ENCODE assay signal across 14 mouse cellular contexts in the genomic region with DNA sequence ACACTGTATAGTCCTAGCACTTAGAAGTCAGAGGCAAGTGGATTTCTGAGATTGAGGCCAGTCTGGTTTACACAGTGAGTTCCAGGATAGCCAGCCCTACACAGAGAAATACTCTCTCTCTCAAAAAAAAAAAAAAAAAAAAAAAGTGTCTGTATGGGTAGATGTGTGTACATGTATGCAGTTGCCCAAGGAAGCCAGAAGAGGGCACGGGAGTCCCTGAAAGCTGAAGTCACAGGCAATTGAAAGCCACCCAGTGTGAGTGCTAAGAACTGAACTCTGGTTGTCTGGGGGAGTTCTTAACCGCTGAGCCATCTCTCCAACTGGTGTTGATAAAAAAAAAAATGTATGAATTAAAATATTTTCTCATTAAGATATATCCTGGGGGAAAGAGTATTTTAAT. TPM values are rescaled to one million over a fixed set of nuclear protein-coding genes. Genes with fewer than 3 reads are reported as not detected.
DNase-seq lines count a peak whose midpoint lies in the region; ATAC-seq and TF ChIP-seq lines count a peak whose summit lies in the region.
"Had no signal": no experiment of that assay in that cellular context is flagged by ENCODE, and none has a peak within 500 bp of the region (broad histone marks: within the 10 kb centered on the region; RNA-seq: fewer than 3 reads in every experiment).

No protein-coding gene starts in this region.

- in situ Hi-C loops in ES-E14 (cut with MboI; ENCODE audit: low sequenced_read_pairs in 2 of 2, unreplicated experiment in 2 of 2): no loop called here

- H3K9me3 ChIP-seq in forebrain, postnatal 0 days (ENCODE audit: low read length): no peaks in the 10 kb centered on the region
- H3K9me3 ChIP-seq in forebrain, embryonic 14.5 days (replicated peaks; ENCODE audit: control insufficient read depth, low read length): no peaks in the 10 kb centered on the region
- no peaks in the 10 kb centered on the region for H3K9me3 ChIP-seq in ES-E14 (ENCODE audit: control insufficient read depth, insufficient read depth, low read depth, low read length)
- H3K9me3 ChIP-seq: heart, embryonic 15.5 days; limb, embryonic 10.5 days had no signal

- WGBS in forebrain, postnatal 0 days: 89% methylated on average over 2 of the region's 2 CpGs
- WGBS in forebrain, embryonic 14.5 days: 76% methylated on average over 2 of the region's 2 CpGs

- H3K4me3 ChIP-seq in forebrain, postnatal 0 days (ENCODE audit: low read depth, low read length): no peak overlapping the region
- no peak overlapping the region for H3K4me3 ChIP-seq in forebrain, embryonic 14.5 days (ENCODE audit: low read depth, low read length)
- no peak overlapping the region for H3K4me3 ChIP-seq in ES-E14 (ENCODE audit: insufficient read depth in 1 of 2, low read depth in 1 of 2, low read length in 2 of 2, poor library complexity in 1 of 2, severe bottlenecking in 1 of 2)
- H3K4me3 ChIP-seq: heart, embryonic 15.5 days; limb, embryonic 10.5 days had no signal

- no peaks in the 10 kb centered on the region for H3K36me3 ChIP-seq in forebrain, postnatal 0 days (ENCODE audit: insufficient read depth)
- H3K36me3 ChIP-seq in forebrain, embryonic 14.5 days (ENCODE audit: control insufficient read depth, insufficient read depth, low read length): no peaks in the 10 kb centered on the region
- no peaks in the 10 kb centered on the region for H3K36me3 ChIP-seq in ES-E14 (ENCODE audit: control insufficient read depth, insufficient read depth, low read length, poor library complexity, severe bottlenecking)
- H3K36me3 ChIP-seq: heart, embryonic 15.5 days; limb, embryonic 10.5 days had no signal

- peaks cover 7% of the 10 kb centered on the region; the same call in 1 of the 2 replicates for H3K4me1 ChIP-seq in forebrain, postnatal 0 days (ENCODE audit: insufficient read depth)
- H3K4me1 ChIP-seq in forebrain, embryonic 14.5 days (ENCODE audit: control insufficient read depth, insufficient read depth, low read length): peaks cover 8% of the 10 kb centered on the region; the same call in 1 of the 2 replicates
- H3K4me1 ChIP-seq in ES-E14 (ENCODE audit: control insufficient read depth in 2 of 2, insufficient read depth in 2 of 2, low read length in 2 of 2, poor library complexity in 1 of 2): no peaks in the 10 kb centered on the region

- H3K27me3 ChIP-seq in forebrain, postnatal 0 days (ENCODE audit: insufficient read depth, low read length): no peaks in the 10 kb centered on the region
- H3K27me3 ChIP-seq in forebrain, embryonic 14.5 days (replicated peaks; ENCODE audit: control insufficient read depth, insufficient read depth, low read length): peaks cover 3% of the 10 kb centered on the region; the same call in 1 of the 2 replicates

- DNase-seq in forebrain, postnatal 0 days: no peak
- DNase-seq in forebrain, embryonic 14.5 days (ENCODE audit: low spot score): no peak
- DNase-seq in 3T3-L1 (ENCODE audit: low read depth, low spot score): peak; percentile 17
- DNase-seq in ES-E14 (ENCODE audit: low read depth, low spot score): peak; percentile 40
- peak; percentile 27 for DNase-seq in embryo, embryonic 10.5 days (ENCODE audit: low spot score)
- no peak for DNase-seq in right cerebral cortex, adult 2 months (ENCODE audit: low spot score in 2 of 2)
- no peak for DNase-seq in gastrocnemius, postnatal 36 days
- no peak for DNase-seq in gastrocnemius, postnatal 25 days
- DNase-seq: cerebellum, adult 11-12 months; lung, adult 18-20 months; thymus, adult 18-20 months had no signal

- TF ChIP-seq CTCF in forebrain, postnatal 0 days (IDR thresholded peaks at IDR 0.05; ENCODE audit: low read depth): peak; percentile 44

- intact Hi-C loops in gastrocnemius, postnatal 36 days (cut with DNase I): no loop called here

- ATAC-seq in forebrain, postnatal 0 days: no peak
- ATAC-seq in forebrain, embryonic 14.5 days: no peak

- H3K27ac ChIP-seq in forebrain, postnatal 0 days (ENCODE audit: low read depth, low read length): no peak overlapping the region
- H3K27ac ChIP-seq in forebrain, embryonic 14.5 days (ENCODE audit: low read depth, low read length): no peak overlapping the region
- H3K27ac ChIP-seq in ES-E14 (ENCODE audit: insufficient read depth, low read depth, low read length, poor library complexity, severe bottlenecking): no peak overlapping the region
- H3K27ac ChIP-seq: heart, embryonic 15.5 days; hindbrain, embryonic 14.5 days; limb, embryonic 10.5 days had no signal

- H3K4me2 ChIP-seq in forebrain, postnatal 0 days (ENCODE audit: low read depth): no peak overlapping the region
- H3K4me2 ChIP-seq in forebrain, embryonic 14.5 days (ENCODE audit: low read length): no peak overlapping the region
- H3K4me2 ChIP-seq: heart, embryonic 15.5 days; hindbrain, embryonic 14.5 days had no signal

- H3K9ac ChIP-seq in forebrain, postnatal 0 days: no peak overlapping the region
- no peak overlapping the region for H3K9ac ChIP-seq in forebrain, embryonic 14.5 days (ENCODE audit: low read length)
- H3K9ac ChIP-seq in ES-E14 (ENCODE audit: insufficient read depth, low read depth, low read length, poor library complexity, severe bottlenecking): no peak overlapping the region
- H3K9ac ChIP-seq: heart, embryonic 15.5 days; hindbrain, embryonic 14.5 days had no signal

TF ChIP-seq in ES-E14, 5 proteins besides CTCF, POLR2A, EP300 and RAD21:
- TF ChIP-seq HCFC1 (IDR thresholded peaks at IDR 0.05; ENCODE audit: borderline replicate concordance, insufficient read depth, low read length): no peak
- TF ChIP-seq ZNF384 (IDR thresholded peaks at IDR 0.05; ENCODE audit: low read depth, low read length): peak; percentile 99

RNA-seq across cellular contexts. Expression of a gene that starts 3.1 kb away (rescaled TPM):
- 183 and 184 TPM in 2 replicates for total RNA-seq in forebrain, postnatal 0 days (2014; rRNA removed)
- polyA plus RNA-seq in forebrain, postnatal 0 days (2015; fragmentation: Nextera tagmentation; extraction: Ambion mirVana): 21.6 and 27.6 TPM in 2 replicates
- polyA plus RNA-seq in forebrain, embryonic 14.5 days (2014; fragmentation: Nextera tagmentation; extraction: Ambion mirVana): 16.0 and 21.8 TPM in 2 replicates
- 18.5 and 25.3 TPM in 2 replicates for total RNA-seq in ES-E14 (2012; rRNA removed)
- total RNA-seq in gastrocnemius, postnatal 36 days (2021): 1 to 10 TPM; 2.6 to 3.6 TPM
- total RNA-seq in gastrocnemius, postnatal 25 days (2021): 1 to 10 TPM; 2.1 to 3.2 TPM

Comparison
In these comparisons a context has a peak if more than half of its experiments do, and no peak if none do; other contexts are left out.
1. DNase-seq: peak in 3T3-L1 (single experiment), ES-E14 (single experiment) and embryo, embryonic 10.5 days (single experiment); none in forebrain, postnatal 0 days (single experiment), forebrain, embryonic 14.5 days (single experiment), right cerebral cortex, adult 2 months (0 of 2), gastrocnemius, postnatal 36 days (0 of 2) and gastrocnemius, postnatal 25 days (single experiment).